Mouse (Mus musculus) CH12.LX (cell line): ENCODE results near the gene Wnt9b. TPM values are rescaled to one million over a fixed set of nuclear protein-coding genes. Genes with fewer than 3 reads are reported as not detected.

Source experiments
- DNase-seq: peaks from one replicate; pipeline ENCODE4 v3.0.0-alpha.2; 2013; ENCODE audit errors: extremely low read depth
- H3K27ac ChIP-seq: 2 replicates; pipeline ENCODE4 v1.5.1; 2012; ENCODE audit warnings: low read depth, mild to moderate bottlenecking, control low read depth, moderate library complexity; ENCODE audit not compliant: insufficient read depth
- H3K27me3 ChIP-seq: replicated peaks from 2 replicates; pipeline ENCODE3; 2012; ENCODE audit warnings: inconsistent platforms
- H3K36me3 ChIP-seq, 2 experiments: replicated peaks in 1 of 2; 2 replicates each; pipeline versions ENCODE3 to v1.6.1; 2012; ENCODE audit warnings: inconsistent platforms in 1 of 2, low read length in 1 of 2, mild to moderate bottlenecking in 1 of 2, mixed read lengths in 1 of 2, moderate library complexity in 1 of 2; ENCODE audit not compliant: control insufficient read depth in 1 of 2, insufficient read depth in 1 of 2
- H3K4me1 ChIP-seq, 2 experiments: 2 replicates each; pipeline ENCODE4 v1.6.1; 2012; ENCODE audit warnings: inconsistent platforms in 1 of 2, moderate library complexity in 1 of 2; ENCODE audit not compliant: insufficient read depth in 2 of 2, control insufficient read depth in 1 of 2
- H3K4me2 ChIP-seq: 2 replicates; pipeline ENCODE4 v1.6.1; 2012; ENCODE audit warnings: low read depth, mild to moderate bottlenecking, control low read depth; ENCODE audit not compliant: poor library complexity, insufficient read depth, severe bottlenecking
- H3K4me3 ChIP-seq, 3 experiments: fragments of 150-350 bp in 1 of 3; sonication (generic) in 1 of 3; replicated peaks in 1 of 3; 2 replicates each; pipeline versions ENCODE3 to v1.5.1; 2011 to 2012; ENCODE audit warnings: low read depth in 2 of 3, low read length in 2 of 3, mild to moderate bottlenecking in 2 of 3, moderate library complexity in 2 of 3, control low read depth in 1 of 3, improper control_type of control experiment in 1 of 3, inconsistent platforms in 1 of 3, mixed read lengths in 1 of 3; ENCODE audit not compliant: poor library complexity in 1 of 3
- H3K79me2 ChIP-seq: replicated peaks from 2 replicates; pipeline ENCODE4 v1.6.1; 2012; ENCODE audit warnings: mild to moderate bottlenecking, moderate library complexity; ENCODE audit not compliant: control insufficient read depth, poor library complexity, insufficient read depth, severe bottlenecking; ENCODE audit errors: extremely low read depth
- H3K9ac ChIP-seq: 2 replicates; pipeline ENCODE4 v1.6.1; 2012; ENCODE audit warnings: low read depth, mild to moderate bottlenecking, control low read depth, moderate library complexity; ENCODE audit not compliant: insufficient read depth
- H3K9me3 ChIP-seq: replicated peaks from 2 replicates; pipeline ENCODE3; 2012; ENCODE audit warnings: low read length, inconsistent platforms, mixed read lengths
- BHLHE40 ChIP-seq: IDR thresholded peaks from 2 replicates; pipeline ENCODE4 v1.6.1; 2011; ENCODE audit warnings: mild to moderate bottlenecking, low read depth, low read length, improper control_type of control experiment
- CHD1 ChIP-seq: IDR thresholded peaks from 2 replicates; pipeline ENCODE4 v1.6.1; 2012; ENCODE audit warnings: low read depth, low read length, improper control_type of control experiment, inconsistent platforms
- CHD2 ChIP-seq: IDR thresholded peaks from 2 replicates; pipeline ENCODE4 v1.6.1; 2011; ENCODE audit warnings: low read length, improper control_type of control experiment
- CTCF ChIP-seq, 2 experiments: IDR thresholded peaks in 1 of 2; conservative IDR thresholded peaks in 1 of 2; 2 replicates each; pipeline ENCODE4 v1.5.1; 2011 to 2012; ENCODE audit warnings: low read depth in 2 of 2, low read length in 2 of 2, improper control_type of control experiment in 1 of 2, inconsistent platforms in 1 of 2, mild to moderate bottlenecking in 1 of 2, moderate library complexity in 1 of 2
- E2F4 ChIP-seq: IDR thresholded peaks from 2 replicates; pipeline ENCODE4 v1.6.1; 2011; ENCODE audit warnings: low read depth, low read length, improper control_type of control experiment; ENCODE audit not compliant: insufficient replicate concordance
- ELF1 ChIP-seq: IDR thresholded peaks from 2 replicates; pipeline ENCODE4 v1.6.1; 2014; ENCODE audit warnings: low read depth, mild to moderate bottlenecking, inconsistent platforms, low read length, improper control_type of control experiment
- EP300 ChIP-seq: IDR thresholded peaks from 2 replicates; pipeline ENCODE4 v1.6.1; 2011; ENCODE audit warnings: low read length, improper control_type of control experiment
- ETS1 ChIP-seq: conservative IDR thresholded peaks from 2 replicates; pipeline ENCODE4 v1.6.1; 2012; ENCODE audit warnings: low read depth, mild to moderate bottlenecking, inconsistent platforms, low read length, improper control_type of control experiment, moderate library complexity
- GABPA ChIP-seq: IDR thresholded peaks from 2 replicates; pipeline ENCODE4 v1.6.1; 2012; ENCODE audit warnings: low read depth, low read length, improper control_type of control experiment, inconsistent platforms; ENCODE audit not compliant: insufficient replicate concordance
- HCFC1 ChIP-seq: IDR thresholded peaks from 2 replicates; pipeline ENCODE4 v1.6.1; 2012; ENCODE audit warnings: low read depth, mild to moderate bottlenecking, inconsistent platforms, low read length, improper control_type of control experiment
- IRF4 ChIP-seq: IDR thresholded peaks from 2 replicates; pipeline ENCODE4 v1.6.1; 2014; ENCODE audit warnings: low read depth, mild to moderate bottlenecking, inconsistent platforms, low read length, improper control_type of control experiment
- JUN ChIP-seq: IDR thresholded peaks from 2 replicates; pipeline ENCODE4 v1.6.1; 2011; ENCODE audit warnings: low read depth, mild to moderate bottlenecking, low read length, improper control_type of control experiment, moderate library complexity; ENCODE audit not compliant: insufficient read depth
- JUND ChIP-seq: conservative IDR thresholded peaks from 2 replicates; pipeline ENCODE4 v1.6.1; 2011; ENCODE audit warnings: low read depth, low read length, improper control_type of control experiment
- KAT2A ChIP-seq: IDR thresholded peaks from 2 replicates; pipeline ENCODE4 v1.6.1; 2012; ENCODE audit warnings: low read length, improper control_type of control experiment, inconsistent platforms; ENCODE audit not compliant: insufficient replicate concordance
- MAFK ChIP-seq: IDR thresholded peaks from 2 replicates; pipeline ENCODE4 v1.6.1; 2011; ENCODE audit warnings: low read length, improper control_type of control experiment; ENCODE audit not compliant: insufficient replicate concordance
- MAX ChIP-seq: IDR thresholded peaks from 2 replicates; pipeline ENCODE4 v1.6.1; 2011; ENCODE audit warnings: low read length, improper control_type of control experiment
- MAZ ChIP-seq: IDR thresholded peaks from 2 replicates; pipeline ENCODE4 v1.6.1; 2012; ENCODE audit warnings: low read depth, mild to moderate bottlenecking, inconsistent platforms, low read length, improper control_type of control experiment, moderate library complexity
- MEF2A ChIP-seq: IDR thresholded peaks from 2 replicates; pipeline ENCODE4 v1.6.1; 2014; ENCODE audit warnings: low read depth, mild to moderate bottlenecking, inconsistent platforms, low read length, improper control_type of control experiment, borderline replicate concordance
- MXI1 ChIP-seq: IDR thresholded peaks from 2 replicates; pipeline ENCODE4 v1.6.1; 2011; ENCODE audit warnings: mild to moderate bottlenecking, low read depth, low read length, improper control_type of control experiment
- MYC ChIP-seq: IDR thresholded peaks from 2 replicates; pipeline ENCODE4 v1.6.1; 2011; ENCODE audit warnings: low read depth, mild to moderate bottlenecking, improper control_type of control experiment, low read length
- NELFE ChIP-seq: IDR thresholded peaks from 2 replicates; pipeline ENCODE4 v1.6.1; 2011; ENCODE audit warnings: low read depth, low read length, improper control_type of control experiment
- NRF1 ChIP-seq: IDR thresholded peaks from 2 replicates; pipeline ENCODE4 v1.6.1; 2014; ENCODE audit warnings: low read depth, mild to moderate bottlenecking, inconsistent platforms, low read length, improper control_type of control experiment, moderate library complexity
- PAX5 ChIP-seq: IDR thresholded peaks from 2 replicates; pipeline ENCODE4 v1.6.1; 2012; ENCODE audit warnings: low read length, inconsistent platforms, mixed read lengths
- POLR2A ChIP-seq: IDR thresholded peaks from 2 replicates; pipeline ENCODE4 v1.6.1; 2011; ENCODE audit warnings: low read depth, mild to moderate bottlenecking, improper control_type of control experiment, low read length
- POLR2AphosphoS2 ChIP-seq: IDR thresholded peaks from 2 replicates; pipeline ENCODE4 v1.6.1; 2011; ENCODE audit warnings: low read depth, low read length, improper control_type of control experiment
- RAD21 ChIP-seq: IDR thresholded peaks from 2 replicates; pipeline ENCODE4 v1.6.1; 2011; ENCODE audit warnings: low read depth, mild to moderate bottlenecking, low read length, improper control_type of control experiment, moderate library complexity
- RCOR1 ChIP-seq: conservative IDR thresholded peaks from 2 replicates; pipeline ENCODE4 v1.6.1; 2012; ENCODE audit warnings: low read depth, mild to moderate bottlenecking, inconsistent platforms, low read length, improper control_type of control experiment
- SIN3A ChIP-seq: IDR thresholded peaks from 2 replicates; pipeline ENCODE4 v1.6.1; 2012; ENCODE audit warnings: low read length, improper control_type of control experiment, inconsistent platforms
- SMC3 ChIP-seq: IDR thresholded peaks from 2 replicates; pipeline ENCODE4 v1.6.1; 2011; ENCODE audit warnings: low read depth, low read length, improper control_type of control experiment
- TBP ChIP-seq: conservative IDR thresholded peaks from 2 replicates; pipeline ENCODE4 v1.6.1; 2011; ENCODE audit warnings: low read depth, low read length, improper control_type of control experiment
- TCF12 ChIP-seq: IDR thresholded peaks from 2 replicates; pipeline ENCODE4 v1.6.1; 2014; ENCODE audit warnings: low read depth, mild to moderate bottlenecking, inconsistent platforms, low read length, improper control_type of control experiment
- UBTF ChIP-seq: IDR thresholded peaks from 2 replicates; pipeline ENCODE4 v1.6.1; 2012; ENCODE audit warnings: low read depth, mild to moderate bottlenecking, inconsistent platforms, low read length, improper control_type of control experiment, moderate library complexity
- USF1 ChIP-seq: IDR thresholded peaks from 2 replicates; pipeline ENCODE4 v1.6.1; 2014; ENCODE audit warnings: low read depth, mild to moderate bottlenecking, inconsistent platforms, low read length, improper control_type of control experiment
- USF2 ChIP-seq: conservative IDR thresholded peaks from 2 replicates; pipeline ENCODE4 v1.6.1; 2011; ENCODE audit warnings: low read depth, low read length, improper control_type of control experiment
- ZC3H11A ChIP-seq: IDR thresholded peaks from 2 replicates; pipeline ENCODE4 v1.6.1; 2012; ENCODE audit warnings: low read depth, mild to moderate bottlenecking, inconsistent platforms, low read length, improper control_type of control experiment
- ZKSCAN1 ChIP-seq: IDR thresholded peaks from 2 replicates; pipeline ENCODE4 v1.6.1; 2012; ENCODE audit warnings: low read depth, inconsistent platforms, low read length, improper control_type of control experiment, borderline replicate concordance
- ZMIZ1 ChIP-seq: IDR thresholded peaks from 2 replicates; pipeline ENCODE4 v1.6.1; 2012; ENCODE audit warnings: low read depth, mild to moderate bottlenecking, inconsistent platforms, low read length, improper control_type of control experiment
- ZNF384 ChIP-seq: IDR thresholded peaks from 2 replicates; pipeline ENCODE4 v1.6.1; 2012; ENCODE audit warnings: low read depth, low read length, improper control_type of control experiment, inconsistent platforms
- dilution Hi-C: fragments of 300-500 bp; cut with MboI; formaldehyde crosslinking; loops from 2 replicates; pipeline ENCODE4 v1.14.3; 2020; ENCODE audit warnings: low sequenced_read_pairs; ENCODE audit not compliant: extremely low pct_unique_long_range_greater_than_20kb, extremely low pct_ligation_motif_present
- in situ Hi-C: fragments of 300-500 bp; cut with MboI; formaldehyde crosslinking; loops from 3 replicates; pipeline ENCODE4 v1.14.3; 2019; ENCODE audit warnings: low sequenced_read_pairs, low pct_ligation_motif_present, low pct_unique_long_range_greater_than_20kb, mixed read lengths
- polyA plus RNA-seq: library from polyadenylated mRNA; unstranded; fragments of >175 nt; gene quantifications from 2 replicates; pipeline ENCODE4 v1.2.1, GENCODE M21; 2012; ENCODE audit warnings: low read depth; ENCODE audit not compliant: insufficient read length
- total RNA-seq, 2 experiments: library from RNA; depleted of rRNA; stranded (reverse); fragments of 300-350 nt in 1 of 2; fragments of >200 nt in 1 of 2; gene quantifications; 2 replicates each; pipeline ENCODE4 v1.2.3; 2012 to 2014

Wnt9b gene
- total and polyA plus RNA-seq, 3 experiments, result not detected

DNA sequence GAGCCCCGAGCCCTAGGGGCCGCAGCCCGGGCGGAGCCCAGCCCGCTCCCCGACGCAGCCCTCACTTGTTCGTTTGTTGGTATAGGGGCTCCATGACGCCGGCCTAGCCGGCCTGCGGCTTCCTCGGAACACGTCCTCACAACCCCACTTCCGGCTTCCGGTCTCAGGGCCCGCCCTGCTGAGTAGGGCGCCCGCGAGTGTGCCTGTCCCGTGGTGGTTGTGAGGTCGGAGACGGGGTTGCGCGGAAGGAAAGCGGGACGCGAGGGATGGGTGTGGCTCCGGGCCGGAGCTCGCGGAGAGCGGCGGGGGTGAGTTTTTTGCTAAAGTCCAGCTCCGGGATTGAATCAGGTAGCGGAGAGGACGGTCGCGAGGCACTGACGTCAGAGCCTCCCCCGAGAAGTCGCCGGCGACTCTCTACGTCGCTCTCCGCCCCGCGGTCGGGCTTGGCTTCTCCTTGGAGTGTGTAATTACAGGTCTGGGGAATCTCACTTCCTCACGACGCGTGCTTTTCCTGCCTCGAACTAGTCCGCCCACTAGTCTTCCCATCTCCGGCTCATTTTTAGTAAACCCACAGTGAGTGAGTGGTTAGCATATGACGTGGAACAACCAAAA lies 52.0 kb downstream of the Wnt9b start, which contains the start of gene Gosr2:
TSS of gene Gosr2 (minus strand) at position 334 of the 612 bp plus-strand sequence.
- no peaks in the 10 kb centered on the region for H3K9me3 ChIP-seq
- H3K4me2 ChIP-seq, result peak within 1 kb of the TSS; percentile 60
- no peak; the same call in 1 of the 2 replicates for TF ChIP-seq UBTF
- no peak for TF ChIP-seq CTCF (conservative IDR thresholded peaks at IDR 0.05 in 1 of 2, IDR thresholded peaks at IDR 0.05 in 1 of 2; ENCODE audit: low read depth in 2 of 2, low read length in 2 of 2)
- peak; percentile 90 for TF ChIP-seq MXI1
- peak; percentile 99 for TF ChIP-seq MAX
- no peak; the same call in 1 of the 2 replicates for TF ChIP-seq TCF12
- no peak for TF ChIP-seq CHD2
- no peak for TF ChIP-seq JUN
- TF ChIP-seq POLR2AphosphoS2, result peak; percentile 80; the same call in 1 of the 2 replicates
- TF ChIP-seq SIN3A, result peak; percentile 91; the same call in 1 of the 2 replicates
- peak; percentile 77; the same call in 1 of the 2 replicates for TF ChIP-seq KAT2A
- TF ChIP-seq MEF2A, result no peak; the same call in 1 of the 2 replicates
- peak; percentile 77 for TF ChIP-seq IRF4
- TF ChIP-seq BHLHE40, result peak; percentile 79
- TF ChIP-seq JUND, result peak; percentile 36; the same call in 1 of the 2 replicates
- 0 out of 2 replicates have a peak, but pooled peaks have one; percentile 66 for TF ChIP-seq MYC
- 0 out of 2 replicates have a peak, but pooled peaks have one; percentile 23 for TF ChIP-seq MAFK
- TF ChIP-seq EP300, result 0 out of 2 replicates have a peak, but pooled peaks have one; percentile 65
- TF ChIP-seq ELF1, result peak; percentile 99
- TF ChIP-seq ZMIZ1, result peak; percentile 35; the same call in 1 of the 2 replicates
- TF ChIP-seq RCOR1, result no peak
- no peak for TF ChIP-seq PAX5
- 0 out of 2 replicates have a peak, but pooled peaks have one; percentile 6 for TF ChIP-seq NRF1
- peak; percentile 89 for TF ChIP-seq NELFE
- no peak for TF ChIP-seq E2F4
- TF ChIP-seq MAZ, result no peak
- no peak for TF ChIP-seq ZC3H11A
- TF ChIP-seq USF2, result no peak
- TF ChIP-seq ETS1, result peak; percentile 65; the same call in 1 of the 2 replicates
- no peak for TF ChIP-seq SMC3
- no peak for TF ChIP-seq CHD1
- TF ChIP-seq RAD21, result no peak
- peak; percentile 63 for TF ChIP-seq GABPA
- peak; percentile 44; the same call in 1 of the 2 replicates for TF ChIP-seq TBP
- TF ChIP-seq ZKSCAN1, result no peak
- no peak for TF ChIP-seq USF1
- TF ChIP-seq HCFC1, result peak; percentile 92
- peak; percentile 93 for TF ChIP-seq POLR2A
- no peak for TF ChIP-seq ZNF384
- H3K4me1 ChIP-seq, result peaks cover 8 to 39% of the 10 kb centered on the region in 2 experiments; a peak in 2 of 4 replicates
- peak within 1 kb of the TSS; percentile 72 for H3K9ac ChIP-seq
- dilution Hi-C loops, result no loop called here
- DNase-seq, result peak; percentile 93
- peak within 1 kb of the TSS; percentile 77 for H3K27ac ChIP-seq
- H3K4me3 ChIP-seq, result peak within 1 kb of the TSS; percentile 66 to 81 (median 78)
- H3K79me2 ChIP-seq, result peaks cover 11% of the 10 kb centered on the region
- peaks cover 3 to 29% of the 10 kb centered on the region in 2 experiments for H3K36me3 ChIP-seq
- in situ Hi-C loops, result no loop called here
- H3K27me3 ChIP-seq, result no peaks in the 10 kb centered on the region
